Mouse (Mus musculus) gastrocnemius, adult 18-20 months (tissue): ENCODE results near the gene Med13. TPM values are rescaled to one million over a fixed set of nuclear protein-coding genes. Genes with fewer than 3 reads are reported as not detected.

Source experiments
- DNase-seq: peaks from one replicate; pipeline ENCODE4 v3.0.0; 2021; ENCODE audit warnings: low spot score
- long read RNA-seq, 2 experiments: library from polyadenylated mRNA; stranded (forward); transcript quantifications; one replicate each; pipeline ENCODE4 v2.0.0; 2021
- total RNA-seq, 2 experiments: library from RNA; stranded (reverse); gene quantifications; 2 replicates each; pipeline ENCODE4 v1.2.3; 2021

The Med13 gene
- 10 to 100 TPM; 34.1 to 36.1 TPM for total RNA-seq
- long read RNA-seq, experiment 1, partial matches to known transcripts: 5 of 8 reads
- long read RNA-seq, experiment 1, other reads (novel, unspliced or antisense): 3 of 8 reads
- long read RNA-seq, experiment 2, full-length matches to known transcripts: 3 of 13 reads
- long read RNA-seq, experiment 2, partial matches to known transcripts: 4 of 13 reads
- long read RNA-seq, experiment 2, other reads (novel, unspliced or antisense): 6 of 13 reads

GRCm38 (mm10) chr11:86356854-86357788, at the start of gene Med13:
Gene Med13, minus strand, starts transcription at chr11:86357602.
- peak; percentile 40 for DNase-seq

DNA sequence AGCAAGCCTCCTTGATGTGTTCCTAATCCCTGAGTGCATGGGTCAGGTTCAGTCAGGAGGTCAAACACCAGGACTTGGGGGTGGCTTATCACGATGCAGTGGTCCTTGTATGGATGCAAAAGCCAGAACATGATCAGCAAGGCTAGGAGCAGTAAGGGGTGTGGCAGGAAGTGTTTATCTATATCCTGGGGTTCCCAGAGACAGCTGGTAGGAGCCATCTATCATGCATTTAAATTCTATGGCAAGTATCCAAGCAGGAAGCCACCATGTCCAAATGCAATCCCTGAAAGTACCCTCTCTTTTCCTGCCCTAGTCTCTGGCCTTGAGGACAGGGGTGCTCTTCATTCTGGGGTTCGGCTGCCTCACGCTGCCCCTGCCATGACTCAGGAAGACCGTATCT, 47.2 kb upstream of the Med13 start:
- DNase-seq: no peak

- peak; percentile 4 for DNase-seq
Observed at GRCm38 (mm10) chr11:86403845-86404244, 46.4 kb upstream of the Med13 start.

GRCm38 (mm10) chr11:86399241-86400107, 42.1 kb upstream of the Med13 start:
- DNase-seq: no peak

DNA sequence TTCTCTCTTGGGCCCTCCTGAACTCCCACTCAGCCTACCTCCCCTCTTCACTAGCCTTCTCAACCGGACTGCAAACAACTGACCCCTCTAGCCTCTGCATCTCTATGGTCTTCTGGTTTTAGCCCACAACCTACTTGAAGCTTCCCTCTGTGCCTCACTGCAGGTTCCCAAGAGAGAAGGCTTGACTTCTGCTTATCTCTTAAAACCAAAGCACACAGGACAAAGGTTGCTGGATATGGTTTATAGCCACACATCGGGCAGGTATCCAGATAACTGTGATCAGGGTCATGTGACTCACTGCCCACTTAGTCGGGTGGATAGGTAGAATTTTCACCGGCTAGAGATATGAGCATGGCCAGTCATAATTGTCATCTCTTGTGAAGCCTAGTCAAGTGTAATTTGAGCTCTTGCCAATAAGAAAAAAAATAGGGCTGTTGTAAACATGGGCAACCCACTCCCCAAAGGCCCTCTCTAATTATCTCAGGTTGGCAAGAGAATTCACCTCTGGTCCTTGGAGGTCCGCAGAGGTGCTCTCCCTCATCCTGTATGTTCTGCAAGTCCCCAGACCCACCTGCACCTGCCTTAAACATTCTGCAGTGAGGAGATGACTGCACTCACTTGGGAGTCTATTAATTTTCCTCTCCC, 39.7 kb upstream of the Med13 start:
- no peak for DNase-seq

DNA sequence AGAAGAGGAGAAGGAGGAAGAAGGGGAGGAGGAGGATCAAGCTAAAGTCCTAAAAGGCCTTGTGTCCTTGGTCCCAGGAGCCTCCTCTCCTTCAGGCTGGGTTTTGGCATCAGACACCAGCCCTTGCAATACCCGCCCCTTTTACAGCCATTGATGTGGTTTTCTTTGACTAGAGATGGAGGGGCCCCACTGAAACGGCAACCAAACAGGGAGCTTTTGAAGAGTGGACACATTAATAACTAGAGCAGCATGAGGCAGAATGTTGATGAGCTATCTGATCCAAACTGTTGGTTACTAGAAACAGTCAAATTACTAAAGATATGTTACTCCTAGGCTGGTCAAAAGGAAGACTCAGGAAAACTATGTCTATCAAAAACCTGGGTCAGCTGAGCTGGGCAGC, 39.1 kb upstream of the Med13 start:
- no peak for DNase-seq

DNA sequence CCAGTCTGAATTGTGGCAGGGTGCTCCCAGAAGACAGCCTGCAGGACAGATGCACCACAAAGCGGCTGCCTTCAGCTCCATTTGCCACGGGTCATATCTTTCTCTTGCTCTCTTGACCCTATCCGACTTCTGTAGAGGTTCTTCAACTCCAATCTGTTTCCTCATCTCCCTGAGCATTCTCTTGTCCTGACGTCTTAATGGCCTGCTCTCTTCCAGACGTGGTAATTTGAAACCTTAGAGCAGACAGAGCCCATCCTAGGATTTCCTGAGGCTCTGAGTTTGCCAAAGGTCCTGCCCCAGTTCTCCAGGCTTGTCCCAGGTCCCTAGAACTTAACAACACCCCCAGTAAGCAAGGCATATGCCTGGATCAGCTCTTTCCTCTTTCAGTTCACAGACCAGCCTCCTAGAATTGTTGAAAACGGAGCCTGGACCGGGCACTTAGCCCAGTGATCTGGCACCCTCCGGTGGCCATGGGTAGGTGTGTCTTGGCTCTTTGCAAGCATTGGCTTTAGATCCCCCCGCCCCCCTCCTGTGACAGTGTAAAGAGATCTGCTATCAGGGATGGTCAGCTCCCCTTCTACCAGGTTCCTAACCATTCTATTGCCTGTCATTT, 38.2 kb upstream of the Med13 start:
- peak; percentile 75 for DNase-seq

- DNase-seq: no peak
Observed at GRCm38 (mm10) chr11:86395100-86395499, 37.7 kb upstream of the Med13 start.

GRCm38 (mm10) chr11:86391687-86392086, 34.3 kb upstream of the Med13 start:
- DNase-seq: no peak

- no peak for DNase-seq
Observed at GRCm38 (mm10) chr11:86390308-86390707, 32.9 kb upstream of the Med13 start.

GRCm38 (mm10) chr11:86389506-86389905, 32.1 kb upstream of the Med13 start:
- DNase-seq: no peak

DNA sequence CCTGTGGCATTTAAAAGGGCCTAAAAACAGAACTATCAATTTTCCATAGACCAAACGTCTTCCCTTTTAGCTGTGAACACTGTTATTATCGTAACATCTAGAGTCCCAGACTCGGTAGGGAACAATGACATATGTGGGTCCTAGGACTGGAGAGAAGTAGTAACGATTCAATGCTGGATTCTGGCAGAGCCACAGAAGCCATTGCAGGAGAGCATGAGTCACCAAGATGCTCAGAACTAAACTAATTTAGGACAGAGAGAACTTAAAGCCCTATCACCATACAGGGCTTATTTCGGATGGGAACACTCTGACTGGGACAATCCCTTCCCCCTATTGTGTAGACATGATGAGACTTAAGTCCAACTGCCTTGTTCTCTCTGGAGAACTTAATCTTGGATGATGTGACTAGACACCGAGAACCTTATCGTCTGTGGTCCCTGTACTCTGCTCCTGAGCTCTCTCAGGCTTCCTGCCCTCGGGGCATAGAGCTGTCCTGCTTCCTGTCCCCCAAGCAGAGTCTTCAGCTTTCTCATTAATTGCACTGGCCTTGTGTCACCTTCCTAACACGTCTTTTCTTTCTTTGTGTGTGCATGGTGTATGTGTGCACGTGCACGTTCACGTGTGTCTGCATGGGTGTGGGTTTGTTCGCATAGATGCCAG, 31.5 kb upstream of the Med13 start:
- no peak for DNase-seq

GRCm38 (mm10) chr11:86387121-86387893, 29.9 kb upstream of the Med13 start:
- no peak for DNase-seq

DNA sequence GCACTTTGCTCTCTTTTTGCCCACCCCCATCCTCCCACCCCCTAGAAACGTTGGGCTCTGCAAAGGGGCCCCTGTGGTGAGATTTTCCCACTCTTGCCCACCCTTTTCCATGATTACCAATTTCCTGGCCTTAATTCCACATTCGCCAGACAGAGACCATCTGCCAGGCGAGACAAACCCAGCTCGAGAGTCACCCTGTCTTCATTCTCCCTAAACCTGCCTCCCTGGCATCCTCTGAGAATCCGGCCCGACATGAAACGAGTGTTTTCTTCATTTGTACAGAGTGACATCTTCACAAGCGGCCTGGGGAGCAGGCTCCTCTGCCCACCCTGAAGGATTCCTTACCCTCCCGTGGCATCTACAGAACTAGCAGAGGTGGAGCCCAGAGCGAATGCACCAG, 29.2 kb upstream of the Med13 start:
- no peak for DNase-seq

GRCm38 (mm10) chr11:86385710-86386282, 28.4 kb upstream of the Med13 start:
- no peak for DNase-seq

GRCm38 (mm10) chr11:86384141-86384540, 26.7 kb upstream of the Med13 start:
- DNase-seq: no peak

- DNase-seq: no peak
Observed at GRCm38 (mm10) chr11:86382520-86383157, 25.2 kb upstream of the Med13 start.

GRCm38 (mm10) chr11:86381478-86382091, 24.2 kb upstream of the Med13 start:
- peak; percentile 15 for DNase-seq
